Mouse (Mus musculus) kidney, adult 2 months (tissue): ENCODE data around the gene B430306N03Rik. TPM values are rescaled to one million over a fixed set of nuclear protein-coding genes. Genes with fewer than 3 reads are reported as not detected.

ENCODE experiments used
- DNase-seq: peaks from one replicate; pipeline ENCODE4 v3.0.0; 2021
- H3K27ac ChIP-seq: fragments of 200-500 bp; 2 replicates; pipeline ENCODE4 v1.5.1; 2012; ENCODE audit warnings: low read depth, low read length, control low read depth, inconsistent platforms; ENCODE audit not compliant: insufficient read depth
- H3K27me3 ChIP-seq: fragments of 200-500 bp; replicated peaks from 2 replicates; pipeline ENCODE4 v1.6.1; 2012; ENCODE audit warnings: mild to moderate bottlenecking, moderate library complexity, low read length, inconsistent platforms; ENCODE audit not compliant: control insufficient read depth, insufficient read depth
- H3K36me3 ChIP-seq: fragments of 200-500 bp; 2 replicates; pipeline ENCODE4 v1.6.1; 2012; ENCODE audit warnings: mild to moderate bottlenecking, moderate library complexity, low read length, inconsistent platforms; ENCODE audit not compliant: control insufficient read depth, insufficient read depth
- H3K4me1 ChIP-seq: fragments of 200-500 bp; 2 replicates; pipeline ENCODE4 v1.6.1; 2011; ENCODE audit warnings: low read length; ENCODE audit not compliant: control insufficient read depth, insufficient read depth
- H3K4me3 ChIP-seq: fragments of 200-500 bp; 2 replicates; pipeline ENCODE4 v1.5.1; 2011; ENCODE audit warnings: mild to moderate bottlenecking, low read depth, low read length, control low read depth; ENCODE audit not compliant: insufficient read depth
- CTCF ChIP-seq: fragments of 200-500 bp; conservative IDR thresholded peaks from 2 replicates; pipeline ENCODE4 v1.5.1; 2011; ENCODE audit warnings: low read depth, mild to moderate bottlenecking, control low read depth, low read length, moderate library complexity, mixed read lengths; ENCODE audit not compliant: insufficient read depth, insufficient read length
- POLR2A ChIP-seq: fragments of 200-500 bp; IDR thresholded peaks from one replicate; pipeline ENCODE4 v1.6.1; 2011; ENCODE audit warnings: low read depth, low read length, control low read depth
- WGBS: fragments of 180-500 bp; shearing (Covaris S2); methylation state at CpG from one replicate; pipeline ENCODE4 v1.1.7; 2018; 5-methylcytosine and 5-hydroxymethylcytosine counted together
- polyA plus RNA-seq: library from polyadenylated mRNA; depleted of rRNA; stranded (reverse); fragments of >200 nt; gene quantifications from 2 replicates; pipeline ENCODE4 v1.2.3, GENCODE M21; 2012

The B430306N03Rik gene
- polyA plus RNA-seq, 1 experiment: 0.45 TPM

- H3K4me3 ChIP-seq: no peak overlapping the region
- H3K27me3 ChIP-seq: no peaks in the 10 kb centered on the region
- WGBS: 74% methylated on average over 2 of the region's 2 CpGs
- TF ChIP-seq POLR2A: no peak
- no peak for TF ChIP-seq CTCF
- no peaks in the 10 kb centered on the region for H3K4me1 ChIP-seq
- no peak for DNase-seq
- no peaks in the 10 kb centered on the region for H3K36me3 ChIP-seq
- H3K27ac ChIP-seq: no peak overlapping the region
Observed at GRCm38 (mm10) chr17:48287276-48287675, 28.7 kb upstream of the B430306N03Rik start.

GRCm38 (mm10) chr17:48293500-48294194 is 22.3 kb upstream of the B430306N03Rik start:
- TF ChIP-seq CTCF (no peak), POLR2A (no peak)
- H3K27ac ChIP-seq: no peak overlapping the region
- 79% methylated on average over 5 of the region's 5 CpGs for WGBS
- no peak overlapping the region for H3K4me3 ChIP-seq
- no peak for DNase-seq
- H3K4me1 ChIP-seq: no peaks in the 10 kb centered on the region
- H3K27me3 ChIP-seq: no peaks in the 10 kb centered on the region
- H3K36me3 ChIP-seq: no peaks in the 10 kb centered on the region

GRCm38 (mm10) chr17:48299203-48299602 is 16.7 kb upstream of the B430306N03Rik start, which contains the start of gene Treml2:
Gene Treml2, plus strand, starts transcription at chr17:48299498.
- H3K36me3 ChIP-seq: no peaks in the 10 kb centered on the region
- TF ChIP-seq POLR2A (no peak), CTCF (no peak)
- H3K27me3 ChIP-seq: no peaks in the 10 kb centered on the region
- DNase-seq: no peak
- H3K4me3 ChIP-seq: no peak within 1 kb of the TSS
- 16% methylated on average over 3 of the region's 4 CpGs for WGBS
- no peaks in the 10 kb centered on the region for H3K4me1 ChIP-seq
- no peak within 1 kb of the TSS for H3K27ac ChIP-seq

GRCm38 (mm10) chr17:48299756-48300155 is 16.2 kb upstream of the B430306N03Rik start:
- no peaks in the 10 kb centered on the region for H3K36me3 ChIP-seq
- H3K4me3 ChIP-seq: no peak overlapping the region
- H3K4me1 ChIP-seq: no peaks in the 10 kb centered on the region
- WGBS: 54% methylated on average over 7 of the region's 7 CpGs
- no peak for DNase-seq
- no peaks in the 10 kb centered on the region for H3K27me3 ChIP-seq
- H3K27ac ChIP-seq: no peak overlapping the region
- TF ChIP-seq POLR2A (no peak), CTCF (no peak)

- no peak for DNase-seq
- TF ChIP-seq POLR2A (no peak), CTCF (no peak)
- H3K27me3 ChIP-seq: no peaks in the 10 kb centered on the region
- H3K4me1 ChIP-seq: no peaks in the 10 kb centered on the region
- WGBS: 72% methylated on average over 7 of the region's 7 CpGs
- H3K4me3 ChIP-seq: no peak overlapping the region
- no peak overlapping the region for H3K27ac ChIP-seq
- no peaks in the 10 kb centered on the region for H3K36me3 ChIP-seq
Observed at GRCm38 (mm10) chr17:48300199-48300598, 15.7 kb upstream of the B430306N03Rik start.

- 73% methylated on average over 9 of the region's 9 CpGs for WGBS
- Histone ChIP-seq H3K4me3 (no peak overlapping the region), H3K27ac (no peak overlapping the region), H3K36me3 (no peaks in the 10 kb centered on the region), H3K27me3 (no peaks in the 10 kb centered on the region), H3K4me1 (no peaks in the 10 kb centered on the region)
- no peak for TF ChIP-seq CTCF
- TF ChIP-seq POLR2A: no peak
- no peak for DNase-seq
Observed at GRCm38 (mm10) chr17:48300861-48301260, 15.1 kb upstream of the B430306N03Rik start.

GRCm38 (mm10) chr17:48301792-48302191 is 14.1 kb upstream of the B430306N03Rik start:
- H3K27me3 ChIP-seq: no peaks in the 10 kb centered on the region

More at GRCm38 (mm10) chr17:48301792-48302191, 14.1 kb upstream of the B430306N03Rik start:
- no peak overlapping the region for H3K27ac ChIP-seq
- no peaks in the 10 kb centered on the region for H3K4me1 ChIP-seq
- no peak for TF ChIP-seq POLR2A
- no peak for TF ChIP-seq CTCF
- DNase-seq: no peak
- no peaks in the 10 kb centered on the region for H3K36me3 ChIP-seq
- 94% methylated on average over 5 of the region's 5 CpGs for WGBS
- H3K4me3 ChIP-seq: no peak overlapping the region
